Mouse (Mus musculus): ENCODE results near the gene Ntng2.
A peak's percentile ranks its signal among the peaks of the same experiment; 100 is the strongest.

Gene Ntng2

DNA sequence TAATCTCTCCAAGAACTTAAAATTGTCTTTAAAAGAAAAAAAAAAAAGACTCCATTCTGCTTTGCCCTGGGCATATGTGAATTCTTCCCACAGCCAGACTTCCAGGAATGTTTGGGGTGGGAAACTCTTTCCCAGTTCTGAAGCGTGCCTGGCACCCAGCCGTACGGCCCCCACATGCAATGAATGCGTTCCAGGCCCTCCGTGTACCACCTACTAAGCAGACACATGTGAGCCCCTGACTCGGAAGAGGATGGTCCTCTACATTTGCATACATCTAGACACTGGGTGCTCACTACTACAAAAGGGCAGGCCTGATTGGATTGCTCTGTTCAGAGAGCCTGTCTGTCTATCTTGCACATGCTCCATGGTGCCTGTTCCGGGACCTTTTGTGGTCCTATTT, 17.0 kb downstream of the Ntng2 start:
- no peak for DNase-seq (ENCODE audit: low read depth, low spot score)

DNA sequence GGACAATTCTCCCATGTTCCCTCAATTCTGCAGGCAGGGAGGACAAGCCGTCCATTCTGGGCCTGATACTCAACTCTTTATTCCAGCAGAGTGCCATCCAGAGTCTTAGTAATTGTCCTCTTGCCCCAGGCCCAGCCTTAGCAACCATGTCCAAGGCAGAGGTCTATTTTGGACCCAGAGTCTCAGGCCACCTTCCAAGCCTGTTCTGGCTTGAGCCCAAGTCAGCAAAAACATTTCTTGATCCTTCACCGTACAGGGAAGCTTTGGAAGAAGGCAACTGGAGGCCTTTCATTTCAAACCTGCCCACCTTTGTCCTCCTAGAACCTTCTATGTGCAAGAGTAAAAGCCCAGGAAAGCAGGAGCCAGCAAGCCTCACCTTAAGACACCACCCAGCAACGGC, 17.8 kb downstream of the Ntng2 start:
- no peak for DNase-seq (ENCODE audit: low read depth, low spot score)

DNA sequence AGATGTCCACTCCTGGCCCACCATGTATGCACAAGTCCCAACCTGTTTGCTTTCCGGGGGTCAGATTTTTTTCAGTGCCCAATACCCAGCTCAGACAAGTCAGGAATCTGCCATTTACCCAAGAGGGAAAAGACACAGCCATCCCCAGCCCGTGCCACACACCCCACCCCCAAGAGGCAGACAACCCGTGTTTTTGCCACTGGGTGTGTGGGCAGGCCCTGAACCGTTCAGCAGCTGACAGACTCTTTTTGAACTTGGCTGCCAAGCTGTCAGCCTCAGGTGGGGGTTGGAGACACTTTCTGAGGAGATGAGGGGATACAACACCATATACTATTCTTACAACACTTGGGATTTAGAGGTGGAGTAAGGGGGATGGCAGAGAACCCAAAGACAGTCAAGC, 18.8 kb downstream of the Ntng2 start:
- DNase-seq (ENCODE audit: low read depth, low spot score), result no peak

DNA sequence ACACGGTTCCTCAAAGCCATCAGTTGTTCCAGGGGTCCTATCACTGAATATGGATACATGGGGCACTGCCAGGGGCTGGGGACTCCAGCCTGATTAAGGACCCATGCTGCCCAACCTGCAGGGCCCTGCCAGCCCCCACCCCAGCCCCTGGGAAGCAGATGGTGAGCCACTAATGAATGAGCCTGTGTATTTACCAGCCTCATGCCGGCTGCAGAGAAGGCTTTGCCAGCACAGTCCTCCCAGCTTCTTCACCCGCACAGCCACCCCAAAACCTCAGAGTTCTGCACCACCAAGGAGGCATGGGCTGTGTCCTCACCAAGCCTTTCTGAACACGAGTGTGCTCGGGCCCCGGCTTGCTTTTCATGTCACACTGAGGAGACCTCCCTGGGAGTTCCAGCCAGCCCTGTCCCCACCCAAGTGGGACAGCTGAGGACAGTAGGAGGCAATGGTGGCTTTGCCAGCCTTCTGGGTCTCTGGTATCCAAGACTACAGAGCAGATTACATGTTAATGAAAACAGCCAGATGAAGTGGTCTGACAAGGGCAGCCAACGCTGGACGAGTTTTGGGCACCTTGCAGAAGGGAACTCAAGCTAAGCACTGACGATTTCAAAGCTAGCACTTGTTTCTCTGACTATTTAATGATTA, 22.5 kb downstream of the Ntng2 start:
- DNase-seq (ENCODE audit: low read depth, low spot score), result no peak

DNA sequence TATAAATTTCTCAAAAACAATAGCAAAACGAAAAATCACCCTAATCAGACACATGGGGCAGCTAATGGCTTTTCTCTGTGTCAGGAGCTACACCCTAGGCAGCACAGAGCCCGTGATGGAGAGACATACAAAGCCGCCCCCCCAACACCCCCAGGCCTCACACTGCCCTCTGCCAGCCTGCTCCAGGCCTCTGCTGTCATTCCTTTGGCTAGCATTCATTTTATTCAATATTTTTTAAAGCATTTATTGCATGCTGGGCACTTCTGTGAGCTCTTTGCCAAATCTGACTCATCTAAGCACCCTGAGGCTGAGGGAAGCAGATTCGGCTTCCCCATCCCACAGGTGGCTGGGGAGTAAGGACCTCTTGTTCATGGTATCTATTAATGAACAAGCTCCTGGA, 26.1 kb downstream of the Ntng2 start:
- DNase-seq (ENCODE audit: low read depth, low spot score), result no peak

DNA sequence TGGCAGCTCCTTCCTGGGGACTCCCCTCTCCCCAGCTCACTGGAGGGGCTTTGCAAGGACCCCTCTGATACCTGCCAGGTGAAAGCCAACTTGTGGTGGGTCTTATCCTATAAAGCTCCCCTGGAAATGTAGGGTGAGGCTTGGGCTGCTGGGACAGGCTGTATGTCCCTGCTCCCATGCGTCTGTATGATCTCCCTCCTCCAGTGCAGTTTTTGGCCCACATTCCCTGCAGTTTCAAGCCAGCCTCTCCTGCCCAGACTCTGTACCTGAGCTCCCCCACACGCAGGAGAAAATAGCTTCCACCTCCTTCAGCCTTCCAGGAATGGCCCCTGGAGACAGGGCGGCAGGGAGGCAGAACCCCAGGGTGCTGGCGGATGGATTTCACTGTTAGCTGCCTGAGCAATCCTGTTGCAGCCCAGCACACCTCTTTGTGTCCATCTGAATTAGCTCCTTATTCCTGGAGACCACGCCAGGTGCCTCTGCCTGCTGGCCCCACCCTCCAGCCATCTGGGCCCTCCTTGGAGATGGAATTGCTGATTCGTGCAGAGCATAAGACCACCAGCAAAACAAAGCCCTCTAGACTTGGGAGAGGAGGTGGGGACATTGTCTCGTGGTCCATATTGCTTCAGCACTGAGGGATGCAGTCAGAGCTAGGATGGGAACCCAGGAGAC, 29.1 kb downstream of the Ntng2 start:
- DNase-seq (ENCODE audit: low read depth, low spot score), result no peak

DNA sequence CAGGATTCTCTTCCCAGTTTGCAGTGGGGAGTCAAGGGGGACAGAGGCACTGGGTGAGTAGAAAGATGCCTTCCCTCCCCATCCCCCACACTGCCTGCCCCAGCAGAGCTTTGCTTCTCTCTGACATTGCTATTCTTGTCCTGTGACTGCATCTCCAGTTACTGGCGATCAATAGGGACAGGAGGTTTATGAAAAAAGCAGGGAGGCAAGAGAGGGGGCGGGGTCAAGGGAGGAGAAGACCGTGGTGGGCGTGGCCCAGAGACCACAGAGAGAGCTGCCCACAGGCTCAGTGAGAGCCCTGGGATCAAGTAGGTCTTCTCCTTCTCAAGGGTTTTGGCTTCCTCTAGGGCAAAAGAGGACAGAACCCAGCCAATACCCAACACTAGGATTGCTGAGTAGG, 30.5 kb downstream of the Ntng2 start:
- DNase-seq (ENCODE audit: low read depth, low spot score), result no peak

DNA sequence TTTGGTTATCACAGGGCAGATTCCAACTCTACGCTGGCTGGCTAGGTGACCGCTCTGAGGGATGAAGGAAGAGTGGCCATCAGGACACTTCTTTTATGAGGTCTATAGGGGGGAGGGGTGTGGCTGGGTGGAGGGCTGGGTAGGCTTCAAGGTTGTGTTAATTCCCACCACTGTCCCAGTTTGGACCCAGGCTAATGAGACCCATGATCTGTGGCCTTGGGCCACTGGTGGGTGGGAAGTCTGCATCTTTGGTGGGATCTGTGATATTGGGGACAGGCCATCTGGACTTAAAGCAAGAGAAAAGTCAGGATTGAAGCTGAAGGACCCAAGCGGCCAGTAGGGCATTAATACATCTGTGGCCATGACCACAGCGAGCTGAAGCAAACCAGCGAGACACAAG, 34.0 kb downstream of the Ntng2 start:
- DNase-seq (ENCODE audit: low read depth, low spot score), result no peak

DNA sequence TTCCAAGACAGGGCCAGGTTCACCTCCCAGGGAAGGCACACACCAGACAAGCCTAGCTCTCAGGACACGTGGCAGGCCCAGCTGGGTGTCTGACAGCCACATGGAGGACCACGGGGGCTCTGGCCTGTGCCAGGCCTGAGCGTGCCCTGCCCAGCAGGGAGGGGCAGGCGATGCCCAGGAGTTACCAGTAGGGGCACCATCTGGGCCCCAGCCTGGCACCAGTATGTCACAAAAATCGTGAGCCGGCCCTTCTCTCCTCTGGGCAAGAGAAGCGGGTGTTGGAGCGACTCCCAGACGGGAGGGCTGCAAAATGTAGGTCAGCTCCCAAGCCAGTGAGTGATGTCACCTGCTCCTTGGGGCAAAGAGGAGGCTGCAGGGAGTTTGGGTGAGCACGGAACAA, 34.9 kb downstream of the Ntng2 start:
- no peak for DNase-seq (ENCODE audit: low read depth, low spot score)

DNA sequence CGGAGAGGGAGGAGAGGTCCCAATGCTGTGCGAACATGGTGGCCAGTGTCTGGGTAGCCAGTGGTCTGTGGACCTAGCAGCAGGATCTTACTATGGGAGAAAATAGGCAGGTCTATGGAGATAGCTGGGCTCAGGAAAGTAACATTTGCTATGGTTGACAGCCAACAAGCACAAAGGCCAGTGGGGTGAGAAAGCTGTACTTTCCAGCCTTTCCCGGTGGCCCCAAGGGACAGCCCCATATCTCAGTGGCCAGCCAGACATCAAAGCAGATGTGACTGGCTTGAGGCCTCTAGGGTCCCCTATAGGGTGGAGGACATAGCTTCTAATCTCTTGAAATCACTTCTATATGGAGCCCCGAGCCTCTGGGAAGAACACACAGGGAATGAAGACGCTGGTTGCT, 35.8 kb downstream of the Ntng2 start:
- DNase-seq (ENCODE audit: low read depth, low spot score), result no peak

DNA sequence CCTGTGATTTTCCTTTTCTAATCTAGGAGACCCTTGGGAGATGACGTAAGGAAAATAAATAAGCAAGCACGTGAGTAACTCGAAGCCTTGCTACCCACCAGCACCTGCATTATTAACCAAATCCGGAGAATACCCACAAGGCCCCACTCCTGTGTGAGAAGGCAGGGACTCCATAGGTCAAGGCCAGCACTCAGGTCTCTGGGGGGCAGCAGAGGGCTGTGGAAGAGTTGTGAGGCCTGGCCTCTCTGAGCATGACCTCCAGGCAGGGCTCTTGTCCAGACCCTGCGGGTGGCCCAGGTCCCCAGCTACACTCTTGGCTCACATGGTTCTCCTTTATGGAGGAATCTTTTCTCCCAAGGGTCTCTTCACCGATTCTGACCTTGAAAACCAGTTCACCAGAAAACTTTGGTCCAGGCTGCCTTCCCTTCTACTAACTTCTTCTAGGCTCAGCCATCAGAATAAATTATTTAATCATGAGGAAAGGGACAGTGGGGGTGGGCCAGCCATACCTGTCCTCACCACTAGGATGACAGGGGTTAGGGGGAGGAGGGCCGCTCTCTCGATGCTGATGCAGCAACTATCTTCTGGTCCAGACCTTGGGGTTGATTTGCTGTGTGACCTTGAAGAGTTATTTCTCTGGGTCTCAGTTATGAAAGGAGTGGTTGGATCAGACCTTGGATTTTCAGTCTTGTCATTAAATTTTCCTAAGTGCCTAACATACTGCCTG, 36.4 kb downstream of the Ntng2 start:
- DNase-seq (ENCODE audit: low read depth, low spot score), result no peak

DNA sequence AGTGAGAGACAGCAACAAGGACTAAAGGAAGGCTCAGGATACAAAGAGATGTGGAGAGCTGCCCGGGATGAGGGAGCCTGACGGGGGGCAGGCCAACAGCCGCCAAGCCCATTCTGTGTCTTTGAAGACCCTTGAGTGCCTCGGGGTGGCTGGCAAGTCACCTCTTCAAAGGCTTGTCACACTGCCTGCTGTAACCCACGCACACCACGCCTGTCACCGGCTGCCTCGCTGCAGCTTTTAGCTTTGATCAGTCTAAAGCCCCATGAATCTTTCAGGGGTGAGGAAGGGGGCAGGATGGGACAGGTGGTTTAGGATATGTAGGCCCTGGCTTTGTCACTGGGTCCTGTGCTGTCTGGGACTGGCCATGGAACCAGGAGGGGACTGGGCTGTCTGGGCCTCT, 46.6 kb downstream of the Ntng2 start:
- no peak for DNase-seq (ENCODE audit: low read depth, low spot score)

DNA sequence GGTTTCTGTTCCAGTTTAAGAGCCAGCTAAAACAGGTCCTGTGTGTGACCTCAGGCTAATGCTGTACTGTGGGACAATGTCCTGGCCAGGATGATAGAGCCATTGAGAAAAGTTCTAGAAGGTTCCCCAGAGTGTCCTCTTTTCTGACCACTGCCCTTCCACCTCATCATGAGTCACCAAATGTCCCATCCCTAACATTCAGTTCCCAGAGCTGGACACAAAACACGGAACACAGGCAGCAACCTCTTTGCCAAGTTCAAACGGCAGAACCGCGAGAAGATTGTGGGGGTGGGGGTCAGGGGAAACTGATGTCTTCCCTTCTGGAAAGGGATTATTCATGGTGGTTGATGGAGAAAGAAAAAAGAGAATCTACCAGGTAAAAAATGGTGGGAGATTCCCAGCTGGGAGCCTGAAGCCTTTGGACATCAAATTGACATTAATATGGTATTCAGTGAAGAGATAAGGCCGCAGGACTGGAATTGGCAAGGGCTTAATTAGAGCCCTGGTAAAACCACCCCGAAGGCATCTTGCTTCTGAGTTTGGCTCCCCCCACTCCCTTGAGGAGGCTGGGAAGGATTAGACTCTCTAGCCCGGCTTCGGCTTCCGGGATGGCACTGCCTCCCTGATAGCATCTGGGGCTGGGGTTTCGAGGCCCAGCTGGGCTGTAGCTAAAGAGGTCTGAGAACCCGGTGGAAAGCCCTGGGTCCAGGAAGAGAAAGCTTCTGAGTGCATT, 51.4 kb downstream of the Ntng2 start:
- no peak for DNase-seq (ENCODE audit: low read depth, low spot score)

DNA sequence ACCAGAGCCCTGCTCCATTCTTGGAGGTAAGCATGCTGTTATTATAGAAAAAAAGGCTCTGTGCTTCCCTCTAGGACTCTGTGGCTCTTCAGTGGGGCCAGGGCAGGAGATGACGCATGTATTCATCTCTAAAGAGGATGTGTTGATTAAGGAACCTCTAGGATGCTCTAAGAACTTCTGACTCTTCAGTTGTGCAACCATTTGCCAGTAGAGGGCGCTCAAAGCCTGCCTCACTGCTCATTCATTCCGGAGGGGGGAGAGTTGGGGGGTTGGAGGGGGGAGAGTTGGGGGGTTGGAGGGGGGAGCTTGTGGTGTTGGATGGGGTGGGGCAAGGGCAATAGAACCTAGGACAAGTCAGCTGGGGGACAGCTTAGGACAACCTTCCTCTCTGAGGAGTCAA, 52.9 kb downstream of the Ntng2 start:
- DNase-seq (ENCODE audit: low read depth, low spot score), result peak; percentile 81

DNA sequence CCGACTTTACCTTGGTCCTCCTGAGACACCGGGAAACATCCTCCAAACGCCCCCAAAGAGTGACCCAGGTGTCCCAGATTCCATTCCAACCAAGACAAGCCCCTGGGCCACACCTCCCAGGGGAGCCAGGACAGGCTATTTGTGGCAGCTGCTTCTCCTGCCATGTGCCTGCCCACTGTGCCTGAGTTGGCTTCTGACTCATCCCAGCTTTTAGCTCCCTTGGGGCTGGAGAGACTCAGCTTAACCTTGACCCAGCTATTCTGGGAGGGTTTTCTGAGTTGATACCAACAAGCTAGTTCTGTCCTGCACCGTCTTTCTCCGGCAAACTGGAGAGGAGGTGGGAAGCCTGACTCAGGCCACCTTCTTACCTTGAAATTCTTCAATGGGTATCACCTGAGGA, 54.4 kb downstream of the Ntng2 start:
- no peak for DNase-seq (ENCODE audit: low read depth, low spot score)

DNA sequence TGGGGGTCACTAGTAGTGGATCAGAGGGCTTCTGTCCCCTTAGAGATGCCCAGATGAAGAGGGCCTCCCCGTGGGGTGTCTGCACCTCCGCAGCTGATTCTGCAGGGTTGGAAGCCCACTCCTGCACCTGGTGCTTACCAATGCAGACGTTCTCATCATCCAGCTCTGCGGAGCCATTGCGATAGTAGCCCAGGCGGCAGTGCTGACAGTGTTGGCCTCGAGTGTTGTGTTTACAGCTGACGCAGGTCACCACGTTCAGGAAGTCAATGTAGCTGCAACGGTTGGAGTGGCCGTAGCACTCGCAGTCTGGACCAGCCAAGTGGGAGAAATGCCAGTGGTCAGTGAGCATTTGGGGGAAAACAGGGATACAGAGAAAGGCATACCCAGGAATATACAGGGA, 56.0 kb downstream of the Ntng2 start:
- no peak for DNase-seq (ENCODE audit: low read depth, low spot score)

DNA sequence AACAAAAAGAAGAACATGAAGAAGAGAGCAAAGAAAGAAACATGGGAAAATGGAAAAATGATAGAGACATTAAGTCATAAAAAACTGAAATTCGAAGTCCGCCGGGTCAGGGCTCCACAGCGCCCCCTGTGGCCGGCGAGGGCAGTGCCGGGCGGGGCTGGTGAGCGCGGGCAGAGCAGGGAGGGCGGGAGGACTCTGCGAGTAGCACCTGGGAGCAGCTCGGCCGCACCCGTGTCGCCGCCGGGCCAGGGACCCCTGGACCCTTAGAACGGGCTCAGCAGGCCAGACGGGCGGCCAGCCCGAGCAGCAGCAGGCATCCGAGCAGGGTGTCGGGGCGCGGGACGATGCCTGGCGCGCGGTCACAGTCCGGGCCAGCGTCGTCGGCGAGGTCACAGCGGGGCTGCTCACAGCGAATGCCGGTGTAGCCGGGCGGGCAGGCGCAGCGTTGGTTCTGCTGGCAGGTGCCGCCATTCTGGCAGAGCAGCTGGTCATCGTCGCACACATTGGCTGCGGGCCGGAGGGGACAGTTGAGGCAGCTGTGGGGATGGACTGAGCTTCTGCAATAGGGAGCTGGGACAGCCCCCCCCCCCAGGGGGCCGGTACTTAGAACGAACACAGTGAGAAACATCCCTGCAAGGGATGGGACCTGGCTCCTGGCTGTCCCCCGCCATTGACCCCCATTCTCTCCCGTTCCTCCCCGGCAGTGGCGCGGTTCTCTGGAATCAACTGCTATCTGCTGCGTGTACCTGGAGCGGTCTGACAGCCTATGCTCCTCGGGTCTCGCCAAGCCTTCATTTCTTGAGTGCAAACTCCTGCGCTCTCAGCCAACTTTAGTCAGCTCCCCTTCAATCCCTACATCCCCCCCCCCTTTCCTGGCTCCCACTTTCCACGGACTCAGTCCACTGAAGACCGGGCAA, 58.0 kb downstream of the Ntng2 start:
- DNase-seq (ENCODE audit: low read depth, low spot score), result peak; percentile 84

DNA sequence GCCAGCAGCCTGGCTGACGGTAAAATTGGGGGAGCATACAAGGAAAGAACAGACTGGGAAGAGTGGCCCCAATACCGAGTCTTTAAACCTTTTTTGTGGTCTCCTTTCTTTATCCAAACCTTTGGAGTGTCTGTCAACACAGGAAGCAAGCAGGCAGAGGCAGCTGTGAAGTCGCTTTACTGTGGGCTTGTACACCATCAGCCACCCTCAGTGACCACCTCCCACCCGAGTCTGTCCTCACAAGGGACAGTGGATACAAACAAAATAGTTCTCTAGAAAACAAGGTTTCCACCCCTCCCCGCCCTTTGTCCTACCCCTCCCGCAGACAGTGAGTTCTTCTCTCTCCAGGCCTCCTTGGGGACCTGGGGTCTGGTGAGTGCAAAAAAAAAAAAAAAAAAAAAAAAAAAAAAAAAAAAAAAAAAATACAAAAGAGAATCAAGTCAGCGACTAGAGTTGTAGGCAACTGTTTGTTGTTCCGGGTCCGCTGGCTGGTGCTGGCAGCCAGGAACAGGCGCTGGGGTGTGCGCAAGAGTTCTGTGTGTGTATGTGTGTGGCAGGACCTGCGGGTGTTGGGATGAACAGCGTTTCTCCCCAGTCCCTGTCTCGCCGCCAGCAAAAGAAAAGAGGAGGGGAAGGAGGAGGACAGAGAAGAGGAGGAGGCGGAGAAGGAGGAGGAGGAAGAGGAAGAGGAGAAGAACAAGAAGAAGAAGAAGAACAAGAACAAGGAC, 58.8 kb downstream of the Ntng2 start:
- peak; percentile 33 for DNase-seq (ENCODE audit: low read depth, low spot score)

DNA sequence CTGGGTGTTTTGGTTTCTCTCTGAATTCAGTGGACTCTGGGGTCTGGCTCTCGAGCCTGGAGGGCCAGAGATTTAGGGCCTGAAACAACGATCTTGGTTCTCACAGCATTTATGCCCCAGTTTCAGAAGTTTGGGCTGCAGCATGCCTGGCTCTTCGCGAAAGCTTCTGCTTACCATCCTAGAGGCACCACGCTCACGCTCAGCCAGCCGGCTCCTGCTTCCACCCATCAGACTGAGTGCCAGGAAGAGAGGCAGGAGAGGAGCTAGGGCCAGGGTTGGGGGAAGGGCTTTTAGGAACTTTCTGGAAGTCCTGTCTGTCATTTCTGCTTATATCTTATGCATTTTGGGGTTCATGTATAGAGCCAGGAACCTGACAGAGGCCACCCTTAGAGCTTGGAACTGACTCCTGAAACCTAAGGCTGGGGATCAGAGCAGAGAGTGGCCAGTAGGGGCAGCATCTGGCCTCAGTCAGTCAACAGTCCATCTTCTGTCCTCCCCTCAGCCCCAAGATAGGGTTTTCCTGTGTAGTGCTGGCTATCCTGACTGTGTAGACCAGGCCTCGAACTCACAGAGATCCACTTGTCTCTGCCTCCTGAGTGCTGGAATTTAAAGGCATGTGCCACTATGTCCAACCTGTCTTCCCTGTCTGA, 60.1 kb downstream of the Ntng2 start:
- DNase-seq (ENCODE audit: low read depth, low spot score), result peak; percentile 18
